Mouse (Mus musculus) neural tube, embryonic 10.5 days (tissue): ENCODE results near the gene Wdr24.

Experiments used
- DNase-seq: peaks from one replicate; pipeline ENCODE4 v3.0.0-alpha.2; 2017; ENCODE audit warnings: low spot score; ENCODE audit errors: extremely low spot score

Wdr24 gene

DNA sequence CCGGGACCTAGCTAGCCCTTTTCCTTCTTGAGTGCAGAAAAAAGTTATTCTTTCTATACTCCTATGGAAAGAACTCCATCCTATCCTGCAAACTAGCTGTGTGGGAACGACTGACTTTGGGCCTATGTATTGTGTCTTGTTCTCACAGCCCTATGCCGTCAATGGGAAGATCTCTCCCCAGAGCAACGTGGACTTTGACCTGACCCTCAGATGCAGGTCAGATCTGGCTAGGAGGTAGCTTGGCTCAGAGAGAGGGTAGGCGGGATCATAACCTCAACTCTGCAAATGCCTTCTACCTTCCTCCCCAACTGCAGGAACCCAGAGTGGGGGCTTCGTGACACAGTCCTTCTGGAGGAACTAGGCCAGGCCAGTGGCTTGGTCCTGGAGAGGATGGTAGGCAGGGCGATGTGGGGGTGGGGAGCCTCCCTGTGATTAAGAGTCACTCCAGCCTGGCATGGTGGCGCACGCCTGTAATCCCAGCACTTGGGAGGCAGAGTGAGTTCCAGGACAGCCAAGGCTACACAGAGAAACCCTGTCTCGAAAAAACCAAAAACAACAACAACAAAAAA, 53.0 kb downstream of the Wdr24 start:
- DNase-seq = no peak

DNA sequence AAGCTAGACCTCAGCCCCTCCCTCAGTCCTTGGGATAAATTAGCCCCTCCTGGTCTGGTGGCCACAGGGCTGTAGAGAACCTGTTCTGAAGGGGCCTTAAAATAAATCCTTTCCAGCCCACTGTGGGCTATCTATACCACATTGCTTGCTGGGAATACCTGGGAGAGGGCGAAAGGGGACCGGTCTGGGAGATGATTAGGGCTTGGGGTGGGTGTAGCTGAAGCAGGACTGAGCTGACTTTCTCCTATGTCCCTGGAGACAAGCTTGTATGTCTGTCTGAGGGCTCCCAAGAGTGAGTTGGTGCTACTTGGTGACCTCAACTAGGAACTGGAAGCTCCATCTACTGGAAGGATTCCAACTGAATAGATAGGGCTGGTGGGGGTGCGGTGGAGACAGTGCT, 53.6 kb downstream of the Wdr24 start:
- DNase-seq = no peak

DNA sequence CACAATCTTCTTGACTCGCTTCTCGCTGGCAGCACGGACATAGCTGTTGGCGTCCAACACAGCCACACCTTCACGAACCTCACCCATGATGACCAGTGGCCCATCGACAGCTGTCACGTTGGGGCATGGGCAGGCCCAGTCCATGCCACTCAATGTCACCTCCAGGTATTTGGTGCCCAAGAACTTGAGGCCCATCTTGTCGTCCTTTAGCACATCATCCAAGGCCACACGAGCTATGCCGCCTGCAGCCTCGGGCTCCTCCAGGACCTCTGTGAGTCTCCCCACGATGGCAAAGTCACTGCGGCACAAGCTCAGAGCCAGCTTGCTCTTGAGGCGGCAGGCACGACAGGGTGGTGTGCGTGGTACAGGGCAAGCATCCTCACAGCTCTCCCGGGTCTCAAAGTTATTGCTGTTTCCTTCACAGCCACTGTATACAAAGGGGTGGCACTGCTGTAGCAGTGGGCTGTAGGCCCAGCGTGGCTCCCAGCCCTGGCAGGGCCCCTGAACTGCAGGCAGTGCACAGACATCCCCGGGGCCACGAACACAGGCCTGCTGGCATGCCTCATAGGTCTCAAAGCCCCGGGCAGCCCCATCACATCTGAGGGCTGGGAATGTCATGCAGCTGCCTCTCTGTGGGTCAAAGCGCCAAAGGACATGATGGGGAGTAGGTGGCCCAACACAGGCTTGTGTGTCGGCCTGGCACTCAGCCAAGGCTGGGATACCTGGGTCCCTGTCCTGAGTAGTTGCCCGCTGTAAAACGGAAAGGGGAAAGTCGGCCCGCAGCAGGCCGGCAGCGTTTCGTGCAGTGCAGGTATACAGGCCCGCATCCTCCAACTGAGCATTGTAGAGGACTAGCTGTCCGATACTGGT, 54.5 kb downstream of the Wdr24 start:
- DNase-seq = no peak
